Mouse (Mus musculus): ENCODE measurements around the gene Gm4302. TPM values are rescaled to one million over a fixed set of nuclear protein-coding genes. Genes with fewer than 3 reads are reported as not detected.
"Not testable (repeated sequence)": the region's sequence is repeated elsewhere in the genome, so short reads cannot be mapped to it uniquely, and the experiment has no call there.

Gene Gm4302
- polyA plus RNA-seq (2015; fragmentation: Nextera tagmentation; extraction: Ambion mirVana), result not detected in 2 replicates

- not testable (repeated sequence) for ATAC-seq (ENCODE audit: insufficient read depth, low FRiP score, low read depth); H3K36me3 ChIP-seq; H3K9ac ChIP-seq; H3K27ac ChIP-seq; H3K4me1 ChIP-seq; H3K27me3 ChIP-seq (replicated peaks); H3K4me2 ChIP-seq; H3K4me3 ChIP-seq (replicated peaks); H3K9me3 ChIP-seq
- WGBS, result no CpG with 5 or more reads among the region's 3 CpGs
These were observed at the start of gene Gm4302 for GRCm38 (mm10) chr10:100340536-100340935. TSS of gene Gm4302 (plus strand) at chr10:100340836.

DNA sequence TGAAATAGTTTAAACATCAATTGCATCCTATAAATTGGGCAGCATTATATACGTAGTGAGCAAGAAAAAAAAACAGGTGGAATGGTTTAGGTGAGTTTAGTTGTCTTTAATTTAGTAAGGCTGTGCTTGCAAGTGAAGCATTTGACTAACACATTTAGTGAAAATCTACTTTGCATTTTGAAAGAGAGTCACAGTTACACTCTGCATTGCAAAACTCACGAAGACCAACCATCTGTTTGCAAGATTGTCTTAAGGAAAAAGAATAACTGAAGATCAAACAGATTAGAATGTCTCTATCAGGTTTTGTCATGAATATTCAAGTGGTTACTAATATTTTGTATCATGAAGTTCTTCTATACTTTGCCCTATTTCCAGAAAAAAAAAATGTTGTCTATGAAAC, 44.5 kb upstream of the Gm4302 start:
- WGBS, result 81% methylated on average over 2 of the region's 2 CpGs
- ATAC-seq (ENCODE audit: insufficient read depth, low FRiP score, low read depth), result no peak
- no peaks in the 10 kb centered on the region for H3K36me3 ChIP-seq
- H3K9ac ChIP-seq, result no peak overlapping the region
- no peak overlapping the region for H3K4me3 ChIP-seq (replicated peaks)
- no peak overlapping the region for H3K4me2 ChIP-seq
- H3K27ac ChIP-seq, result no peak overlapping the region
- no peaks in the 10 kb centered on the region for H3K4me1 ChIP-seq
- H3K9me3 ChIP-seq, result no peaks in the 10 kb centered on the region
- H3K27me3 ChIP-seq (replicated peaks), result no peaks in the 10 kb centered on the region

GRCm38 (mm10) chr10:100300106-100300505, 40.5 kb upstream of the Gm4302 start:
- ATAC-seq (ENCODE audit: insufficient read depth, low FRiP score, low read depth); H3K9ac ChIP-seq; H3K4me3 ChIP-seq (replicated peaks); H3K27ac ChIP-seq; H3K36me3 ChIP-seq; H3K9me3 ChIP-seq; H3K27me3 ChIP-seq (replicated peaks); H3K4me1 ChIP-seq; H3K4me2 ChIP-seq: not testable (repeated sequence)

- H3K36me3 ChIP-seq; H3K4me2 ChIP-seq; H3K9me3 ChIP-seq; H3K27ac ChIP-seq; ATAC-seq (ENCODE audit: insufficient read depth, low FRiP score, low read depth); H3K9ac ChIP-seq; H3K4me3 ChIP-seq (replicated peaks); H3K27me3 ChIP-seq (replicated peaks); H3K4me1 ChIP-seq: not testable (repeated sequence)
- no CpG with 5 or more reads among the region's 2 CpGs for WGBS
These were observed 5.3 kb upstream of the Gm4302 start, which contains the start of gene Gm4301 for GRCm38 (mm10) chr10:100335376-100335775. TSS of gene Gm4301 (plus strand) at chr10:100335676.

GRCm38 (mm10) chr10:100345672-100346071, 5.0 kb downstream of the Gm4302 start, which contains the start of gene Gm4303:
TSS of gene Gm4303 (plus strand) at chr10:100345972.
- WGBS, result no CpG with 5 or more reads among the region's 3 CpGs

GRCm38 (mm10) chr10:100350793-100351192, 10.2 kb downstream of the Gm4302 start, which contains the start of gene Gm4305:
TSS of gene Gm4305 (plus strand) at chr10:100351093.
- H3K27ac ChIP-seq, H3K9me3 ChIP-seq: not testable (repeated sequence)
- no CpG with 5 or more reads among the region's 3 CpGs for WGBS

More at GRCm38 (mm10) chr10:100345672-100346071, 5.0 kb downstream of the Gm4302 start, which contains the start of gene Gm4303:
- ATAC-seq (ENCODE audit: insufficient read depth, low FRiP score, low read depth); H3K9ac ChIP-seq; H3K27me3 ChIP-seq (replicated peaks); H3K27ac ChIP-seq; H3K4me2 ChIP-seq; H3K4me3 ChIP-seq (replicated peaks); H3K9me3 ChIP-seq; H3K4me1 ChIP-seq; H3K36me3 ChIP-seq: not testable (repeated sequence)

DNA sequence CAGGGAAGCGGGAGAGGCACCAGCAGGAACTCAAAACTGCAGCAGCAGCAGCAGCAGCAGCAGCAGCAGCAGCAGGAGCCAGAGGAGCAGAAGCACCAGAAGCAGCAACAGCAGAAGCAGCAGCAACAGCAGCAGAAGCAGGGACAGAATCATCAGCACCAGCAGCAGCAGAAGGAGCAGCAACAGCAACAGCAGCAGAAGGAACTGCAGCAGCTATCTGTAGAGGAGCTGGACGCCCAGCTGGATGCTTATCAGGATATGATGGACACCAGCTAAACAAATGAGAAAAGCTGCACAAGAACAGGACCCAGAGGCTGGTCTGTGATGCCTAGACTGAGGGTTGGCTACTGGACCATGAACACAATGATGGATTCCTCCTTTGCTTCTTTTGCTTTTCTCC, 16.2 kb downstream of the Gm4302 start:
- not testable (repeated sequence) for H3K4me2 ChIP-seq; H3K27me3 ChIP-seq (replicated peaks); H3K4me3 ChIP-seq (replicated peaks); H3K27ac ChIP-seq; H3K9ac ChIP-seq; H3K9me3 ChIP-seq; H3K4me1 ChIP-seq; H3K36me3 ChIP-seq; ATAC-seq (ENCODE audit: insufficient read depth, low FRiP score, low read depth)
- 52% methylated on average over 2 of the region's 2 CpGs for WGBS

More at GRCm38 (mm10) chr10:100350793-100351192, 10.2 kb downstream of the Gm4302 start, which contains the start of gene Gm4305:
- H3K4me1 ChIP-seq; ATAC-seq (ENCODE audit: insufficient read depth, low FRiP score, low read depth); H3K4me2 ChIP-seq; H3K4me3 ChIP-seq (replicated peaks); H3K36me3 ChIP-seq; H3K27me3 ChIP-seq (replicated peaks); H3K9ac ChIP-seq: not testable (repeated sequence)

- not testable (repeated sequence) for H3K4me2 ChIP-seq; H3K9me3 ChIP-seq; H3K4me1 ChIP-seq; H3K9ac ChIP-seq; H3K27me3 ChIP-seq (replicated peaks); H3K27ac ChIP-seq; ATAC-seq (ENCODE audit: insufficient read depth, low FRiP score, low read depth); H3K4me3 ChIP-seq (replicated peaks); H3K36me3 ChIP-seq
- no CpG with 5 or more reads among the region's 3 CpGs for WGBS
These were observed 20.4 kb downstream of the Gm4302 start, which contains the start of gene Gm4307 for GRCm38 (mm10) chr10:100361038-100361437. TSS of gene Gm4307 (plus strand) at chr10:100361338.

DNA sequence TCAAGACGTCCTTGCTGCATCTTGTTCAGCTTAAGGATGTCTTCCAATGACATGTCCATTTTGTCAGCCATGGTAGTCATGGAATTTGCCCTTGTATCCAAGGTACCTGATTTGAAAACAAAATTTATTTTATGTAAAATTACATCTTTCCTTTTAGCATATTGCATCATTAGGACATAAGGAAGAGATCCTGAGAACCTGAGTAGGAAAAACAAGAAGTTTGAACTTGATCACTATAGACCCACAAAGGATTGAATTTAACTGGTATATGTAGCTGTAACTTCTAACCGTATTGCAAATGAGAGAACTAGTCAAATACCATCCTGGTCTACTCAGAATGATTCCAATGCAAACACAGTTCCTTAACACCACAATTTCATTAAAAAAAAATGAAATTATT, 41.8 kb downstream of the Gm4302 start, which contains the start of gene Gm4312:
TSS of gene Gm4312 (minus strand) at position 101 of the 400 bp plus-strand sequence.
- not testable (repeated sequence) for H3K4me2 ChIP-seq; H3K4me3 ChIP-seq (replicated peaks); H3K9ac ChIP-seq; H3K36me3 ChIP-seq; H3K9me3 ChIP-seq; H3K4me1 ChIP-seq; H3K27me3 ChIP-seq (replicated peaks); H3K27ac ChIP-seq; ATAC-seq (ENCODE audit: insufficient read depth, low FRiP score, low read depth)
- no CpG with 5 or more reads among the region's 2 CpGs for WGBS

Other genes with a start within 250 kb of the Gm4302 start
- gene Gm4301, start 5.2 kb upstream of the Gm4302 start, polyA plus RNA-seq (2015; fragmentation: Nextera tagmentation; extraction: Ambion mirVana), result not detected in 2 replicates
- not detected in 2 replicates for gene Gm4303, start 5.1 kb downstream of the Gm4302 start, polyA plus RNA-seq (2015; fragmentation: Nextera tagmentation; extraction: Ambion mirVana)
- gene Gm4305, start 10.3 kb downstream of the Gm4302 start, polyA plus RNA-seq (2015; fragmentation: Nextera tagmentation; extraction: Ambion mirVana), result not detected in 2 replicates
- gene Gm4307, start 20.5 kb downstream of the Gm4302 start, polyA plus RNA-seq (2015; fragmentation: Nextera tagmentation; extraction: Ambion mirVana), result not detected in 2 replicates
- not detected in 2 replicates for gene Gm4312, start 41.7 kb downstream of the Gm4302 start, polyA plus RNA-seq (2015; fragmentation: Nextera tagmentation; extraction: Ambion mirVana)
- gene Tmtc3, start 146.5 kb downstream of the Gm4302 start, polyA plus RNA-seq (2015; fragmentation: Nextera tagmentation; extraction: Ambion mirVana), result 22.2 and 22.5 TPM in 2 replicates
- gene Cep290, start 146.7 kb downstream of the Gm4302 start, polyA plus RNA-seq (2015; fragmentation: Nextera tagmentation; extraction: Ambion mirVana), result 5.2 and 6.0 TPM in 2 replicates
- 7.1 and 8.1 TPM in 2 replicates for gene 4930430F08Rik, start 249.6 kb downstream of the Gm4302 start, polyA plus RNA-seq (2015; fragmentation: Nextera tagmentation; extraction: Ambion mirVana)
- not detected in 2 replicates for gene 1700017N19Rik, start 249.6 kb downstream of the Gm4302 start, polyA plus RNA-seq (2015; fragmentation: Nextera tagmentation; extraction: Ambion mirVana)

Measured in stomach, embryonic 15.5 days (tissue).